Mouse (Mus musculus) left cerebral cortex, adult 6 months (tissue): ENCODE measurements around the gene Adgre1. TPM values are rescaled to one million over a fixed set of nuclear protein-coding genes. Genes with fewer than 3 reads are reported as not detected.

Experiments
- long read RNA-seq, 2 experiments: library from polyadenylated mRNA; unstranded; transcript quantifications; one replicate each; pipeline ENCODE4 v2.0.0; 2019 to 2020
- polyA plus RNA-seq: library from polyadenylated mRNA; unstranded; fragments of <200 nt; fragmentation: Nextera tagmentation; gene quantifications from 2 replicates; pipeline ENCODE4 v1.2.3, GENCODE M21; 2021

The Adgre1 gene
- 4.5 and 5.6 TPM in 2 replicates for polyA plus RNA-seq
- long read RNA-seq, experiment 1, transcript Adgre1-202 (22 exons, 3,238 nt): major isoform, 24 of 39 reads
- long read RNA-seq, experiment 1, partial matches to known transcripts: 3 of 39 reads
- long read RNA-seq, experiment 1, other reads (novel, unspliced or antisense): 8 of 39 reads
- long read RNA-seq, experiment 2, partial matches to known transcripts: 6 of 10 reads
- long read RNA-seq, experiment 2, other reads (novel, unspliced or antisense): 1 of 10 reads

DNA sequence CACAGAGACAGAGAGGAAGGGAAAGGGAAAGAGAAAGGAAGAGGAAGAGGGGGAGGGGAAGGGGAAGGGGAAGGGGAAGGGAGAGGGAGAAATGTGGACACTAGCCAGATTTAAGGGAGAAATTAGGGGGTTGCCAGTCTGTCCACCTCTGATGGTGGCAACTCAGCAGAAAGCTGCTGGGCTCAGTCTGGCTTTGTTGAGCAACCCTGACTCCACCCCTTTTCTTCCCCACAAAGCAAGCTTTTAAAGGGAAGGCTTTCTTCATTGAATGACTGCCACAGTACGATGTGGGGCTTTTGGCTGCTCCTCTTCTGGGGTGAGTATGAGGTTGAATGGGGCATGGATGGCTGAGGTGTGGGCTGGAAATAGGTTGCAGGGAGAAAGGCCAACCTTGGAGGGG lies at the start of gene Adgre1:
Gene Adgre1, plus strand, starts transcription at position 251 of the 400 bp plus-strand sequence.

Other genes starting within 250 kb of the Adgre1 start
- gene Cd70, start 208.9 kb upstream of the Adgre1 start, polyA plus RNA-seq: 0.33 and 0.42 TPM in 2 replicates
- not detected in 2 replicates for gene Tnfsf14, start 164.5 kb upstream of the Adgre1 start, polyA plus RNA-seq
- 0.19 and 0.49 TPM in 2 replicates for gene C3, start 130.6 kb upstream of the Adgre1 start, polyA plus RNA-seq
- gene Gpr108, start 110.2 kb upstream of the Adgre1 start, polyA plus RNA-seq: 23.5 TPM in 2 replicates
- 3.4 and 3.6 TPM in 2 replicates for gene Trip10, start 109.2 kb upstream of the Adgre1 start, polyA plus RNA-seq
- gene Vav1, start 79.6 kb upstream of the Adgre1 start, polyA plus RNA-seq: 1.8 TPM in 2 replicates
- gene Vmn2r120, start 186.8 kb downstream of the Adgre1 start, polyA plus RNA-seq: not detected in 2 replicates